Mouse (Mus musculus) hindbrain, embryonic 11.5 days (tissue): ENCODE data around the gene Lrch4. TPM values are rescaled to one million over a fixed set of nuclear protein-coding genes. Genes with fewer than 3 reads are reported as not detected.

Experiments
- ATAC-seq: fragments of 200-750 bp; cut with Nextera tagmentation; 2 replicates; pipeline ENCODE4 v1.8.0; 2017; ENCODE audit warnings: mild to moderate bottlenecking, moderate TSS enrichment, moderate library complexity; ENCODE audit not compliant: low FRiP score
- DNase-seq: peaks from one replicate; pipeline ENCODE4 v3.0.0-alpha.2; 2015; ENCODE audit warnings: low spot score
- H3K27ac ChIP-seq: fragments of 300-500 bp; sonication (generic); 2 replicates; pipeline ENCODE4 v1.5.1; 2014; ENCODE audit warnings: mild to moderate bottlenecking, low read depth, low read length
- H3K27me3 ChIP-seq: fragments of 300-500 bp; sonication (generic); 2 replicates; pipeline ENCODE4 v1.6.1; 2014; ENCODE audit warnings: mild to moderate bottlenecking, low read length, moderate library complexity, mixed read lengths; ENCODE audit not compliant: control insufficient read depth, insufficient read depth
- H3K36me3 ChIP-seq: fragments of 300-500 bp; sonication (generic); 2 replicates; pipeline ENCODE4 v1.6.1; 2014; ENCODE audit warnings: mild to moderate bottlenecking, low read length, moderate library complexity, mixed read lengths; ENCODE audit not compliant: control insufficient read depth, insufficient read depth
- H3K4me1 ChIP-seq: fragments of 300-500 bp; sonication (generic); replicated peaks from 2 replicates; pipeline ENCODE4 v1.6.1; 2014; ENCODE audit warnings: low read length, mixed read lengths; ENCODE audit not compliant: control insufficient read depth, insufficient read depth
- H3K4me2 ChIP-seq: fragments of 300-500 bp; sonication (generic); replicated peaks from 2 replicates; pipeline ENCODE4 v1.6.1; 2014; ENCODE audit warnings: mild to moderate bottlenecking, low read depth, low read length
- H3K4me3 ChIP-seq: fragments of 300-500 bp; sonication (generic); 2 replicates; pipeline ENCODE4 v1.5.1; 2014; ENCODE audit warnings: low read depth, low read length
- H3K9ac ChIP-seq: fragments of 300-500 bp; sonication (generic); 2 replicates; pipeline ENCODE4 v1.6.1; 2014; ENCODE audit warnings: low read depth, low read length
- H3K9me3 ChIP-seq: fragments of 300-500 bp; sonication (generic); 2 replicates; pipeline ENCODE4 v1.6.1; 2016; ENCODE audit warnings: low read length; ENCODE audit not compliant: control insufficient read depth
- WGBS: fragments of 180-500 bp; shearing (Covaris S2); extraction: QIAGEN DNeasy Blood & Tissue Kit; methylation state at CpG from one replicate; pipeline ENCODE4 v1.1.7; 2014; 5-methylcytosine and 5-hydroxymethylcytosine counted together
- polyA plus RNA-seq: library from polyadenylated mRNA; unstranded; fragments of >200 nt; fragmentation: Nextera tagmentation; extraction: Ambion mirVana; gene quantifications from 2 replicates; pipeline ENCODE4 v1.2.1, GENCODE M21; 2014

Gene Lrch4
- polyA plus RNA-seq, 1 experiment from 2014 or later = 25.9 TPM

GRCm38 (mm10) chr5:137623937-137624530 lies 4.9 kb upstream of the Lrch4 start:
- ATAC-seq (no peak), DNase-seq (no peak)
- Histone ChIP-seq H3K36me3 (no peaks in the 10 kb centered on the region), H3K4me2 (no peak overlapping the region), H3K4me1 (0 out of 2 replicates have a peak, but pooled peaks cover 2% of the 10 kb centered on the region), H3K4me3 (no peak overlapping the region), H3K9ac (no peak overlapping the region), H3K27me3 (no peaks in the 10 kb centered on the region), H3K27ac (no peak overlapping the region), H3K9me3 (no peaks in the 10 kb centered on the region)
- 86% methylated on average over 11 of the region's 11 CpGs for whole genome bisulfite sequencing

- no peak for ATAC-seq
- peak overlapping the region; percentile 74 for H3K9ac ChIP-seq
Measured at GRCm38 (mm10) chr5:137627991-137628390, 930 bp upstream of the Lrch4 start.

GRCm38 (mm10) chr5:137629306-137629721 lies 393 bp downstream of the Lrch4 start:
- WGBS = 0% methylated on average over 22 of the region's 23 CpGs
- Histone ChIP-seq H3K9me3 (no peaks in the 10 kb centered on the region), H3K4me2 (peak overlapping the region; percentile 80), H3K4me3 (peak overlapping the region; percentile 85), H3K36me3 (no peaks in the 10 kb centered on the region), H3K4me1 (peaks cover 16% of the 10 kb centered on the region), H3K9ac (peak overlapping the region; percentile 80), H3K27ac (peak overlapping the region; percentile 93), H3K27me3 (no peaks in the 10 kb centered on the region)
- peak; percentile 61 for ATAC-seq
- DNase-seq = peak; percentile 76

More at GRCm38 (mm10) chr5:137627991-137628390, 930 bp upstream of the Lrch4 start:
- Histone ChIP-seq H3K27ac (peak overlapping the region; percentile 82), H3K36me3 (no peaks in the 10 kb centered on the region), H3K27me3 (no peaks in the 10 kb centered on the region), H3K4me1 (peaks cover 16% of the 10 kb centered on the region), H3K4me2 (peak overlapping the region; percentile 67), H3K4me3 (peak overlapping the region; percentile 52), H3K9me3 (no peaks in the 10 kb centered on the region)
- WGBS = 5% methylated on average over 9 of the region's 9 CpGs
- no peak for DNase-seq

- WGBS = 25% methylated on average over 6 of the region's 6 CpGs
- ATAC-seq (no peak), DNase-seq (no peak)
- Histone ChIP-seq H3K9me3 (no peaks in the 10 kb centered on the region), H3K9ac (peak overlapping the region; percentile 80; the same call in 1 of the 2 replicates), H3K27ac (peak overlapping the region; percentile 60; the same call in 1 of the 2 replicates), H3K4me1 (peaks cover 16% of the 10 kb centered on the region), H3K4me2 (peak overlapping the region; percentile 80), H3K4me3 (peak overlapping the region; percentile 85), H3K27me3 (no peaks in the 10 kb centered on the region), H3K36me3 (no peaks in the 10 kb centered on the region)
Measured at GRCm38 (mm10) chr5:137629906-137630545, 1.1 kb downstream of the Lrch4 start.

GRCm38 (mm10) chr5:137630602-137631001 lies 1.7 kb downstream of the Lrch4 start:
- Histone ChIP-seq H3K4me3 (peak overlapping the region; percentile 85; the same call in 1 of the 2 replicates), H3K27ac (peak overlapping the region; percentile 60), H3K27me3 (no peaks in the 10 kb centered on the region), H3K36me3 (peaks cover 2% of the 10 kb centered on the region; the same call in 1 of the 2 replicates), H3K4me1 (peaks cover 16% of the 10 kb centered on the region), H3K9me3 (no peaks in the 10 kb centered on the region), H3K4me2 (peak overlapping the region; percentile 80), H3K9ac (peak overlapping the region; percentile 38; the same call in 1 of the 2 replicates)
- 37% methylated on average over 3 of the region's 3 CpGs for WGBS
- ATAC-seq = no peak
- no peak for DNase-seq

- Histone ChIP-seq H3K27ac (peak overlapping the region; percentile 60), H3K9ac (peak overlapping the region; percentile 31; the same call in 1 of the 2 replicates), H3K36me3 (peaks cover 2% of the 10 kb centered on the region; the same call in 1 of the 2 replicates), H3K27me3 (no peaks in the 10 kb centered on the region), H3K4me1 (peaks cover 16% of the 10 kb centered on the region), H3K4me3 (peak overlapping the region; percentile 13; the same call in 1 of the 2 replicates), H3K4me2 (peak overlapping the region; percentile 80), H3K9me3 (no peaks in the 10 kb centered on the region)
- ATAC-seq (no peak), DNase-seq (no peak)
- 60% methylated on average over 9 of the region's 9 CpGs for WGBS
Measured at GRCm38 (mm10) chr5:137631171-137631570, 2.2 kb downstream of the Lrch4 start.

GRCm38 (mm10) chr5:137631591-137631990 lies 2.7 kb downstream of the Lrch4 start:
- DNase-seq (no peak), ATAC-seq (no peak)
- Histone ChIP-seq H3K9ac (no peak overlapping the region; the same call in 1 of the 2 replicates), H3K36me3 (peaks cover 2% of the 10 kb centered on the region), H3K27me3 (no peaks in the 10 kb centered on the region), H3K9me3 (no peaks in the 10 kb centered on the region), H3K4me2 (peak overlapping the region; percentile 80; the same call in 1 of the 2 replicates), H3K27ac (peak overlapping the region; percentile 60; the same call in 1 of the 2 replicates), H3K4me1 (peaks cover 16% of the 10 kb centered on the region), H3K4me3 (no peak overlapping the region)
- WGBS = 67% methylated on average over 4 of the region's 4 CpGs

GRCm38 (mm10) chr5:137633397-137634084 lies 4.6 kb downstream of the Lrch4 start:
- no peak overlapping the region for H3K9ac ChIP-seq
- H3K27me3 ChIP-seq = no peaks in the 10 kb centered on the region
- H3K4me2 ChIP-seq = no peak overlapping the region
- no peak overlapping the region for H3K4me3 ChIP-seq
- H3K36me3 ChIP-seq = peaks cover 5% of the 10 kb centered on the region
- DNase-seq (no peak), ATAC-seq (no peak)
- H3K4me1 ChIP-seq = peaks cover 14% of the 10 kb centered on the region
- no peaks in the 10 kb centered on the region for H3K9me3 ChIP-seq
- WGBS = 83% methylated on average over 12 of the region's 12 CpGs
- H3K27ac ChIP-seq = no peak overlapping the region
